Mouse (Mus musculus): ENCODE measurements around the gene Atrn. TPM values are rescaled to one million over a fixed set of nuclear protein-coding genes. Genes with fewer than 3 reads are reported as not detected.
A peak's percentile ranks its signal among the peaks of the same experiment; 100 is the strongest.

Atrn gene
- polyA plus RNA-seq, 1 experiment from 2014 or later = 15.6 TPM

- Histone ChIP-seq H3K9ac (no peak overlapping the region), H3K4me3 (no peak overlapping the region), H3K9me3 (no peaks in the 10 kb centered on the region), H3K4me2 (no peak overlapping the region), H3K4me1 (peaks cover 6% of the 10 kb centered on the region), H3K27ac (no peak overlapping the region), H3K36me3 (replicated peaks) (no peaks in the 10 kb centered on the region), H3K27me3 (replicated peaks) (peaks cover 19% of the 10 kb centered on the region)
- WGBS = 89% methylated on average over 2 of the region's 2 CpGs
- ATAC-seq (replicated peaks) = no peak
Observed at GRCm38 (mm10) chr2:131046025-131046424, 139.7 kb downstream of the Atrn start.

GRCm38 (mm10) chr2:131052043-131052442, 145.7 kb downstream of the Atrn start:
- no peaks in the 10 kb centered on the region for H3K36me3 ChIP-seq (replicated peaks)
- H3K27ac ChIP-seq = no peak overlapping the region
- H3K4me2 ChIP-seq = no peak overlapping the region
- no peak overlapping the region for H3K4me3 ChIP-seq
- ATAC-seq (replicated peaks) = no peak
- peaks cover 56% of the 10 kb centered on the region for H3K27me3 ChIP-seq (replicated peaks)
- no peaks in the 10 kb centered on the region for H3K9me3 ChIP-seq
- no peak overlapping the region for H3K9ac ChIP-seq
- 77% methylated on average over 5 of the region's 5 CpGs for WGBS
- peaks cover 28% of the 10 kb centered on the region for H3K4me1 ChIP-seq

GRCm38 (mm10) chr2:131052862-131053418, 146.6 kb downstream of the Atrn start:
- no peaks in the 10 kb centered on the region for H3K36me3 ChIP-seq (replicated peaks)
- H3K4me2 ChIP-seq = no peak overlapping the region
- peaks cover 57% of the 10 kb centered on the region for H3K27me3 ChIP-seq (replicated peaks)
- peaks cover 28% of the 10 kb centered on the region for H3K4me1 ChIP-seq
- no peak overlapping the region for H3K27ac ChIP-seq
- no peaks in the 10 kb centered on the region for H3K9me3 ChIP-seq
- WGBS = 72% methylated on average over 6 of the region's 6 CpGs
- H3K9ac ChIP-seq = no peak overlapping the region
- no peak for ATAC-seq (replicated peaks)
- no peak overlapping the region for H3K4me3 ChIP-seq

GRCm38 (mm10) chr2:131053851-131054645, 147.8 kb downstream of the Atrn start:
- H3K27me3 ChIP-seq (replicated peaks) = peaks cover 57% of the 10 kb centered on the region

GRCm38 (mm10) chr2:131054646-131055264, 148.5 kb downstream of the Atrn start:
- H3K9me3 ChIP-seq = no peaks in the 10 kb centered on the region
- peak overlapping the region; percentile 32 for H3K9ac ChIP-seq
- no peaks in the 10 kb centered on the region for H3K36me3 ChIP-seq (replicated peaks)
- H3K27me3 ChIP-seq (replicated peaks) = peaks cover 57% of the 10 kb centered on the region
- peak overlapping the region; percentile 35 for H3K4me3 ChIP-seq
- H3K4me1 ChIP-seq = peaks cover 28% of the 10 kb centered on the region
- H3K27ac ChIP-seq = no peak overlapping the region
- H3K4me2 ChIP-seq = peak overlapping the region; percentile 53
- WGBS = 1% methylated on average over 21 of the region's 21 CpGs
- ATAC-seq (replicated peaks) = peak; percentile 19; the same call in 1 of the 2 replicates

More at GRCm38 (mm10) chr2:131053851-131054645, 147.8 kb downstream of the Atrn start:
- H3K4me2 ChIP-seq = peak overlapping the region; percentile 53
- peak overlapping the region; percentile 32 for H3K9ac ChIP-seq
- H3K36me3 ChIP-seq (replicated peaks) = no peaks in the 10 kb centered on the region
- H3K4me1 ChIP-seq = peaks cover 28% of the 10 kb centered on the region
- no peak overlapping the region for H3K27ac ChIP-seq
- H3K9me3 ChIP-seq = no peaks in the 10 kb centered on the region
- peak; percentile 28; the same call in 1 of the 2 replicates for ATAC-seq (replicated peaks)
- WGBS = 2% methylated on average over 45 of the region's 45 CpGs
- H3K4me3 ChIP-seq = peak overlapping the region; percentile 35

- no peak overlapping the region for H3K9ac ChIP-seq
- H3K27me3 ChIP-seq (replicated peaks) = peaks cover 57% of the 10 kb centered on the region
Observed at GRCm38 (mm10) chr2:131055631-131056030, 149.3 kb downstream of the Atrn start.

GRCm38 (mm10) chr2:131056191-131056590, 149.9 kb downstream of the Atrn start:
- Histone ChIP-seq H3K27me3 (replicated peaks) (peaks cover 54% of the 10 kb centered on the region), H3K9ac (no peak overlapping the region), H3K27ac (no peak overlapping the region), H3K4me1 (peaks cover 28% of the 10 kb centered on the region), H3K4me2 (peak overlapping the region; percentile 53), H3K9me3 (no peaks in the 10 kb centered on the region), H3K36me3 (replicated peaks) (no peaks in the 10 kb centered on the region), H3K4me3 (no peak overlapping the region)
- WGBS = 2% methylated on average over 10 of the region's 10 CpGs
- ATAC-seq (replicated peaks) = no peak

More at GRCm38 (mm10) chr2:131055631-131056030, 149.3 kb downstream of the Atrn start:
- Histone ChIP-seq H3K27ac (no peak overlapping the region), H3K4me1 (peaks cover 28% of the 10 kb centered on the region), H3K9me3 (no peaks in the 10 kb centered on the region), H3K4me2 (peak overlapping the region; percentile 53; the same call in 1 of the 2 replicates), H3K36me3 (replicated peaks) (no peaks in the 10 kb centered on the region), H3K4me3 (no peak overlapping the region)
- WGBS = 8% methylated on average over 10 of the region's 10 CpGs
- peak; percentile 45; the same call in 1 of the 2 replicates for ATAC-seq (replicated peaks)

GRCm38 (mm10) chr2:131058672-131059071, 152.4 kb downstream of the Atrn start:
- 94% methylated on average over 8 of the region's 8 CpGs for WGBS

GRCm38 (mm10) chr2:131059377-131059776, 153.1 kb downstream of the Atrn start:
- peaks cover 41% of the 10 kb centered on the region for H3K27me3 ChIP-seq (replicated peaks)
- H3K27ac ChIP-seq = no peak overlapping the region
- ATAC-seq (replicated peaks) = no peak
- WGBS = 76% methylated on average over 1 of the region's 1 CpGs
- no peak overlapping the region for H3K4me2 ChIP-seq
- no peak overlapping the region for H3K4me3 ChIP-seq
- H3K4me1 ChIP-seq = peaks cover 23% of the 10 kb centered on the region
- H3K9ac ChIP-seq = no peak overlapping the region
- no peaks in the 10 kb centered on the region for H3K9me3 ChIP-seq
- no peaks in the 10 kb centered on the region for H3K36me3 ChIP-seq (replicated peaks)

More at GRCm38 (mm10) chr2:131058672-131059071, 152.4 kb downstream of the Atrn start:
- Histone ChIP-seq H3K4me1 (peaks cover 30% of the 10 kb centered on the region), H3K9ac (no peak overlapping the region), H3K4me2 (no peak overlapping the region), H3K9me3 (no peaks in the 10 kb centered on the region), H3K4me3 (no peak overlapping the region), H3K27ac (no peak overlapping the region), H3K36me3 (replicated peaks) (no peaks in the 10 kb centered on the region), H3K27me3 (replicated peaks) (peaks cover 46% of the 10 kb centered on the region)
- no peak for ATAC-seq (replicated peaks)

- no peak for ATAC-seq (replicated peaks)
- WGBS = 50% methylated on average over 9 of the region's 9 CpGs
Observed at GRCm38 (mm10) chr2:131059781-131060540, 153.7 kb downstream of the Atrn start.

GRCm38 (mm10) chr2:131060784-131061183, 154.5 kb downstream of the Atrn start:
- Histone ChIP-seq H3K9me3 (no peaks in the 10 kb centered on the region), H3K27ac (no peak overlapping the region), H3K4me2 (no peak overlapping the region), H3K36me3 (replicated peaks) (no peaks in the 10 kb centered on the region), H3K4me3 (no peak overlapping the region), H3K4me1 (peaks cover 11% of the 10 kb centered on the region), H3K27me3 (replicated peaks) (peaks cover 27% of the 10 kb centered on the region), H3K9ac (no peak overlapping the region)
- ATAC-seq (replicated peaks) = no peak
- WGBS = 60% methylated on average over 6 of the region's 6 CpGs

More at GRCm38 (mm10) chr2:131059781-131060540, 153.7 kb downstream of the Atrn start:
- Histone ChIP-seq H3K36me3 (replicated peaks) (no peaks in the 10 kb centered on the region), H3K9me3 (no peaks in the 10 kb centered on the region), H3K27me3 (replicated peaks) (peaks cover 35% of the 10 kb centered on the region), H3K4me2 (no peak overlapping the region), H3K4me3 (no peak overlapping the region), H3K4me1 (peaks cover 17% of the 10 kb centered on the region), H3K27ac (no peak overlapping the region), H3K9ac (no peak overlapping the region)

GRCm38 (mm10) chr2:131061607-131062006, 155.3 kb downstream of the Atrn start:
- Histone ChIP-seq H3K27ac (no peak overlapping the region), H3K4me1 (peaks cover 4% of the 10 kb centered on the region), H3K4me3 (no peak overlapping the region), H3K36me3 (replicated peaks) (no peaks in the 10 kb centered on the region), H3K9ac (no peak overlapping the region), H3K27me3 (replicated peaks) (peaks cover 19% of the 10 kb centered on the region), H3K4me2 (no peak overlapping the region), H3K9me3 (no peaks in the 10 kb centered on the region)
- no peak for ATAC-seq (replicated peaks)
- WGBS = 67% methylated on average over 5 of the region's 5 CpGs
